Mouse (Mus musculus): ENCODE results near the gene Upp2. TPM values are rescaled to one million over a fixed set of nuclear protein-coding genes. Genes with fewer than 3 reads are reported as not detected.

Gene Upp2
- polyA plus RNA-seq, 1 experiment from 2014 or later = 8.2 TPM

GRCm38 (mm10) chr2:58700354-58700753 is 133.3 kb downstream of the Upp2 start:
- no peak overlapping the region for H3K4me3 ChIP-seq
- no peak overlapping the region for H3K9ac ChIP-seq
- H3K27me3 ChIP-seq = no peaks in the 10 kb centered on the region
- H3K4me1 ChIP-seq = no peaks in the 10 kb centered on the region
- no peak overlapping the region for H3K27ac ChIP-seq
- WGBS = 71% methylated on average over 7 of the region's 7 CpGs
- H3K4me2 ChIP-seq = no peak overlapping the region
- no peak for ATAC-seq (ENCODE audit: insufficient number of reproducible peaks, low FRiP score, low TSS enrichment, low read depth)
- H3K9me3 ChIP-seq = no peaks in the 10 kb centered on the region
- H3K36me3 ChIP-seq = no peaks in the 10 kb centered on the region

GRCm38 (mm10) chr2:58701627-58702026 is 134.5 kb downstream of the Upp2 start:
- Histone ChIP-seq H3K9ac (no peak overlapping the region), H3K9me3 (no peaks in the 10 kb centered on the region), H3K27me3 (no peaks in the 10 kb centered on the region), H3K4me1 (no peaks in the 10 kb centered on the region), H3K4me3 (no peak overlapping the region), H3K36me3 (no peaks in the 10 kb centered on the region), H3K27ac (no peak overlapping the region), H3K4me2 (no peak overlapping the region)
- no peak for ATAC-seq (ENCODE audit: insufficient number of reproducible peaks, low FRiP score, low TSS enrichment, low read depth)
- 85% methylated on average over 4 of the region's 4 CpGs for WGBS

- Histone ChIP-seq H3K36me3 (no peaks in the 10 kb centered on the region), H3K4me3 (no peak overlapping the region), H3K9me3 (no peaks in the 10 kb centered on the region), H3K4me1 (no peaks in the 10 kb centered on the region), H3K27me3 (no peaks in the 10 kb centered on the region), H3K9ac (no peak overlapping the region), H3K27ac (no peak overlapping the region), H3K4me2 (no peak overlapping the region)
- 80% methylated on average over 6 of the region's 6 CpGs for WGBS
- no peak for ATAC-seq (ENCODE audit: insufficient number of reproducible peaks, low FRiP score, low TSS enrichment, low read depth)
These were observed 136.1 kb downstream of the Upp2 start for GRCm38 (mm10) chr2:58703226-58703625.

GRCm38 (mm10) chr2:58703646-58704045 is 136.5 kb downstream of the Upp2 start:
- no peaks in the 10 kb centered on the region for H3K9me3 ChIP-seq
- no peaks in the 10 kb centered on the region for H3K36me3 ChIP-seq
- WGBS = 73% methylated on average over 6 of the region's 6 CpGs
- ATAC-seq (ENCODE audit: insufficient number of reproducible peaks, low FRiP score, low TSS enrichment, low read depth) = no peak
- no peaks in the 10 kb centered on the region for H3K4me1 ChIP-seq
- no peaks in the 10 kb centered on the region for H3K27me3 ChIP-seq
- no peak overlapping the region for H3K9ac ChIP-seq
- H3K4me2 ChIP-seq = no peak overlapping the region
- no peak overlapping the region for H3K4me3 ChIP-seq
- no peak overlapping the region for H3K27ac ChIP-seq

- no peak overlapping the region for H3K27ac ChIP-seq
- no peak overlapping the region for H3K9ac ChIP-seq
- no peak overlapping the region for H3K4me3 ChIP-seq
- H3K9me3 ChIP-seq = no peaks in the 10 kb centered on the region
- no peaks in the 10 kb centered on the region for H3K4me1 ChIP-seq
- no peak overlapping the region for H3K4me2 ChIP-seq
- no peaks in the 10 kb centered on the region for H3K27me3 ChIP-seq
- no peaks in the 10 kb centered on the region for H3K36me3 ChIP-seq
- 92% methylated on average over 3 of the region's 3 CpGs for WGBS
- no peak for ATAC-seq (ENCODE audit: insufficient number of reproducible peaks, low FRiP score, low TSS enrichment, low read depth)
These were observed 137.5 kb downstream of the Upp2 start for GRCm38 (mm10) chr2:58704576-58704975.

- H3K9ac ChIP-seq = no peak overlapping the region
- 88% methylated on average over 3 of the region's 3 CpGs for WGBS
- no peaks in the 10 kb centered on the region for H3K27me3 ChIP-seq
- no peaks in the 10 kb centered on the region for H3K9me3 ChIP-seq
- H3K4me2 ChIP-seq = no peak overlapping the region
- ATAC-seq (ENCODE audit: insufficient number of reproducible peaks, low FRiP score, low TSS enrichment, low read depth) = no peak
- no peak overlapping the region for H3K27ac ChIP-seq
- H3K4me3 ChIP-seq = no peak overlapping the region
- 0 out of 2 replicates have a peak, but pooled peaks cover 17% of the 10 kb centered on the region for H3K4me1 ChIP-seq
- no peaks in the 10 kb centered on the region for H3K36me3 ChIP-seq
These were observed 140.6 kb downstream of the Upp2 start for GRCm38 (mm10) chr2:58707676-58708075.

GRCm38 (mm10) chr2:58710234-58710633 is 143.1 kb downstream of the Upp2 start:
- 35% methylated on average over 5 of the region's 5 CpGs for whole genome bisulfite sequencing
- H3K9ac ChIP-seq = no peak overlapping the region
- H3K36me3 ChIP-seq = no peaks in the 10 kb centered on the region
- H3K4me2 ChIP-seq = no peak overlapping the region
- H3K27ac ChIP-seq = peak overlapping the region; percentile 71
- no peak overlapping the region for H3K4me3 ChIP-seq
- H3K9me3 ChIP-seq = no peaks in the 10 kb centered on the region
- H3K4me1 ChIP-seq = 0 out of 2 replicates have a peak, but pooled peaks cover 17% of the 10 kb centered on the region
- no peaks in the 10 kb centered on the region for H3K27me3 ChIP-seq
- ATAC-seq (ENCODE audit: insufficient number of reproducible peaks, low FRiP score, low TSS enrichment, low read depth) = peak; percentile 44

GRCm38 (mm10) chr2:58711049-58711448 is 144.0 kb downstream of the Upp2 start:
- H3K27ac ChIP-seq = peak overlapping the region; percentile 71
- 70% methylated on average over 4 of the region's 4 CpGs for WGBS

GRCm38 (mm10) chr2:58711491-58711890 is 144.4 kb downstream of the Upp2 start:
- Histone ChIP-seq H3K27ac (peak overlapping the region; percentile 71), H3K36me3 (no peaks in the 10 kb centered on the region), H3K27me3 (no peaks in the 10 kb centered on the region), H3K4me1 (0 out of 2 replicates have a peak, but pooled peaks cover 17% of the 10 kb centered on the region), H3K9ac (no peak overlapping the region), H3K4me3 (no peak overlapping the region), H3K9me3 (no peaks in the 10 kb centered on the region), H3K4me2 (no peak overlapping the region)
- WGBS = 59% methylated on average over 2 of the region's 2 CpGs
- ATAC-seq (ENCODE audit: insufficient number of reproducible peaks, low FRiP score, low TSS enrichment, low read depth) = peak; percentile 68; the same call in 1 of the 2 replicates

More at GRCm38 (mm10) chr2:58711049-58711448, 144.0 kb downstream of the Upp2 start:
- Histone ChIP-seq H3K4me1 (0 out of 2 replicates have a peak, but pooled peaks cover 17% of the 10 kb centered on the region), H3K4me3 (no peak overlapping the region), H3K9ac (no peak overlapping the region), H3K36me3 (no peaks in the 10 kb centered on the region), H3K4me2 (no peak overlapping the region), H3K9me3 (no peaks in the 10 kb centered on the region), H3K27me3 (no peaks in the 10 kb centered on the region)
- ATAC-seq (ENCODE audit: insufficient number of reproducible peaks, low FRiP score, low TSS enrichment, low read depth) = no peak

- H3K4me1 ChIP-seq = 0 out of 2 replicates have a peak, but pooled peaks cover 17% of the 10 kb centered on the region
- H3K4me2 ChIP-seq = no peak overlapping the region
- 17% methylated on average over 5 of the region's 5 CpGs for WGBS
- no peak overlapping the region for H3K4me3 ChIP-seq
- no peaks in the 10 kb centered on the region for H3K27me3 ChIP-seq
- H3K9me3 ChIP-seq = no peaks in the 10 kb centered on the region
- H3K36me3 ChIP-seq = no peaks in the 10 kb centered on the region
- H3K9ac ChIP-seq = no peak overlapping the region
- peak overlapping the region; percentile 71 for H3K27ac ChIP-seq
- peak; percentile 74 for ATAC-seq (ENCODE audit: insufficient number of reproducible peaks, low FRiP score, low TSS enrichment, low read depth)
These were observed 144.8 kb downstream of the Upp2 start for GRCm38 (mm10) chr2:58711935-58712334.

GRCm38 (mm10) chr2:58717898-58718297 is 150.8 kb downstream of the Upp2 start:
- Histone ChIP-seq H3K4me3 (no peak overlapping the region), H3K27ac (no peak overlapping the region), H3K9ac (no peak overlapping the region), H3K36me3 (no peaks in the 10 kb centered on the region), H3K9me3 (no peaks in the 10 kb centered on the region; the same call in 1 of the 2 replicates), H3K4me2 (no peak overlapping the region), H3K4me1 (no peaks in the 10 kb centered on the region), H3K27me3 (no peaks in the 10 kb centered on the region)
- WGBS = 32% methylated on average over 3 of the region's 3 CpGs
- ATAC-seq (ENCODE audit: insufficient number of reproducible peaks, low FRiP score, low TSS enrichment, low read depth) = no peak

- WGBS = 27% methylated on average over 4 of the region's 4 CpGs
- Histone ChIP-seq H3K4me1 (peaks cover 5% of the 10 kb centered on the region; the same call in 1 of the 2 replicates), H3K4me3 (no peak overlapping the region), H3K4me2 (no peak overlapping the region), H3K9ac (no peak overlapping the region), H3K9me3 (no peaks in the 10 kb centered on the region), H3K36me3 (no peaks in the 10 kb centered on the region), H3K27me3 (no peaks in the 10 kb centered on the region), H3K27ac (no peak overlapping the region)
- ATAC-seq (ENCODE audit: insufficient number of reproducible peaks, low FRiP score, low TSS enrichment, low read depth) = no peak
These were observed 170.2 kb downstream of the Upp2 start for GRCm38 (mm10) chr2:58737192-58737820.

Data from limb, embryonic 15.5 days (tissue).